Mouse (Mus musculus) small intestine, adult 2 months (tissue): ENCODE measurements around the gene Pum2. TPM values are rescaled to one million over a fixed set of nuclear protein-coding genes. Genes with fewer than 3 reads are reported as not detected.

Experiments
- H3K27ac ChIP-seq: fragments of 200-500 bp; 2 replicates; pipeline ENCODE4 v1.5.1; 2012; ENCODE audit warnings: low read depth, low read length, control low read depth, inconsistent platforms; ENCODE audit not compliant: insufficient read depth
- H3K27me3 ChIP-seq: fragments of 200-500 bp; 2 replicates; pipeline ENCODE4 v1.6.1; 2012; ENCODE audit warnings: mild to moderate bottlenecking, moderate library complexity, low read length, inconsistent platforms; ENCODE audit not compliant: control insufficient read depth, insufficient read depth
- H3K36me3 ChIP-seq: fragments of 200-500 bp; 2 replicates; pipeline ENCODE4 v1.6.1; 2012; ENCODE audit warnings: mild to moderate bottlenecking, low read length, control low read depth, inconsistent platforms; ENCODE audit not compliant: control insufficient read depth, insufficient read depth
- H3K4me1 ChIP-seq: fragments of 200-500 bp; 2 replicates; pipeline ENCODE4 v1.6.1; 2012; ENCODE audit warnings: low read length, inconsistent platforms, mixed read lengths; ENCODE audit not compliant: control insufficient read depth, insufficient read depth, insufficient read length
- H3K4me3 ChIP-seq: fragments of 200-500 bp; 2 replicates; pipeline ENCODE4 v1.5.1; 2012; ENCODE audit warnings: low read depth, mild to moderate bottlenecking, control low read depth, inconsistent platforms, low read length, moderate library complexity
- CTCF ChIP-seq: fragments of 200-500 bp; IDR thresholded peaks from 2 replicates; pipeline ENCODE4 v1.5.1; 2012; ENCODE audit warnings: low read depth, mild to moderate bottlenecking, control low read depth, inconsistent platforms, low read length, moderate library complexity, mixed read lengths; ENCODE audit not compliant: insufficient replicate concordance, insufficient read length; ENCODE audit errors: extremely low read depth
- POLR2A ChIP-seq: fragments of 200-500 bp; IDR thresholded peaks from 2 replicates; pipeline ENCODE4 v1.6.1; 2012; ENCODE audit warnings: low read depth, mild to moderate bottlenecking, control low read depth, inconsistent platforms, low read length, moderate library complexity
- WGBS: fragments of 180-500 bp; shearing (Covaris S2); methylation state at CpG from one replicate; pipeline ENCODE4 v1.1.7; 2018; 5-methylcytosine and 5-hydroxymethylcytosine counted together
- polyA plus RNA-seq: library from polyadenylated mRNA; depleted of rRNA; stranded (reverse); fragments of >200 nt; gene quantifications from 2 replicates; pipeline ENCODE4 v1.2.3, GENCODE M21; 2012; rRNA removed

Pum2 gene
- polyA plus RNA-seq, result 21.9 and 33.9 TPM in 2 replicates

DNA sequence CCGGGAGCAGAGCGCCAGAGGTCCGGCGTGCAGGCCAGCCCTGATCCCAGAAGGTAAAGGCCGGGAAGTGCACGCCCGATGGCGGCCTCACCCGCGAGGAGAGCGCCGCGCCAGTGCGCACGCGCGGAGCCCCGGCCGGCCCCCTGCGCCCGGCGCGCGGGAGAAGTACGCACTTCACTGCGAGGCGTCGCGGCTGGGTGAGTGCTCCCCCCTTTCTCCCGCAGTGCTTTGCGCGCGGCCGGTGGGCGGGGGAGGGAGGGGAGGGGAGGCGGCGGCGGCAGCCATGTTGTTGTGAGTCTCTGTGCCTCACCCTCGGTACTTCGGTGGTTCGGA is at the start of gene Pum2:
Gene Pum2 (plus strand): TSS at position 161 of the 333 bp plus-strand sequence.
- under 1% methylated on average over 33 of the region's 41 CpGs for WGBS
- Histone ChIP-seq H3K4me1 (peaks cover 2% of the 10 kb centered on the region; the same call in 1 of the 2 replicates), H3K4me3 (peak within 1 kb of the TSS; percentile 100), H3K27ac (peak within 1 kb of the TSS; percentile 92), H3K36me3 (no peaks in the 10 kb centered on the region), H3K27me3 (no peaks in the 10 kb centered on the region)
- TF ChIP-seq CTCF (no peak), POLR2A (peak; percentile 85)

DNA sequence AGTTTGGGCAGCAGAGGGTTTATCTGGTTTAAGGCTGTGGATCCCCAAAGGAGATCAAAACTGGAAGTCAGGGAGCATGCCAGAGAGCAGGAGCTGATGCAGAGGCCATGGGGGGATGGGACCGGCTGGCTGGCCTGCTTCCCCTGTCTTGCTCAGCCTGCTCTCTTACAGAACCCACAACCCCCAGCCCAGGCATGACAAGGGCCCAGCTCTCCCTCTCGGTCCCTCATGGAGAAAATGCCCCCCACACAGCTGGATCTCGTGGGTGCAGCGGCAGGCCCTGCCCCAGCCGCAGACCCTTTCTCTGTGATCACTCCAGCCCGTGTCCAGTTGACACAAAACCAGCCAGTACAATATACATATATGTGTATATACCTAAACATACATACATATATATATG is 44.4 kb upstream of the Pum2 start:
- no peak overlapping the region for H3K4me3 ChIP-seq
- no peaks in the 10 kb centered on the region for H3K27me3 ChIP-seq
- 97% methylated on average over 6 of the region's 6 CpGs for WGBS
- no peak overlapping the region for H3K27ac ChIP-seq
- no peaks in the 10 kb centered on the region for H3K36me3 ChIP-seq
- H3K4me1 ChIP-seq, result no peaks in the 10 kb centered on the region
- no peak for TF ChIP-seq POLR2A
- TF ChIP-seq CTCF, result no peak

DNA sequence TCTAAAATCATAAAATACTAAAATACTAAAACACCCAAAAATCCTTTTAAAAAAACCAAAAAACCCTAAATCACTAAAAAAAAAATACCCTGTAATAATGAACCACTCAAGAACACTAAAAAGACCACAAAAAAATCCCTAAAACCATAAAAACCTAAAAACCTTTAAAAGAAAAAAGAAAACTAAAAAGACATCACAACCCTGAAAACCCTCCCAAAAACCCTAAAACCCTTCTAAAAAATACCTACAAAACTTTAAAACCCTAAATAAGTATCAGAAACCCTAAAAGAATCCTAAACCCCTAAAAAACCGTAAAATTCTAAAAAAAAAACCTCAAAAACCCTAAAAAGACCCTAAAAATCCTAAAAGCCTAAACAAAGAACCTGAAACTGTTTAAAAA is 42.2 kb upstream of the Pum2 start:
- Histone ChIP-seq H3K4me1 (no peaks in the 10 kb centered on the region), H3K27ac (no peak overlapping the region), H3K4me3 (no peak overlapping the region), H3K27me3 (no peaks in the 10 kb centered on the region), H3K36me3 (no peaks in the 10 kb centered on the region)
- WGBS, result 97% methylated on average over 1 of the region's 1 CpGs
- TF ChIP-seq POLR2A, result no peak
- no peak for TF ChIP-seq CTCF

DNA sequence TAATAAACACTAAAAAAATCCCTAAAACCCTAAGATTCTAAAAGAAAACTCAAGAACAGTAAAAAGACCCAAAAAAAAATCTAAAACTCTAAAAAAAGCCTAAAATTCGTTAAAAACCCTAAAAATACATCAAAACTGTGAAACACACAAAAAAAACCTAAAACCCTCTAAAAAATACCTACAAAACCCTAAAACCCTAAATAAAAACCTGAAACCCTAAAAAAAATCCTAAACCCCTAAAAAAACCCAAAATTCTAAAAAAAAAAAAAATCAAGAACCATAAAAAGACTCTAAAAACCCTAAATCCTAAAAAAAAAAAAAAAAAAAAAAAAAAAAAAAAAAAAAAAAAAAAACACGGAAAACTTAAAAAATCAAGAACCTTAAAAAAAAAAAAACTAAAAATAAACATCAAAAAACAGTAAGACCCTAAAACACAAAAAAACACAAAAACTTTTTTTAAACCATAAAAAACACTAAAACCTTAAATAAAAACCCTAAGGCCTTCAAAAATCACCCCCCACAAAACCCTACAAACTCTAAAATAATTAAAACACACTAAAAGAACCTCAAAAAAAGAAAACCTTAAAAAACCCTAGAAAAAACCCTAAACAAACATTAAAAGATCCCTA is 41.1 kb upstream of the Pum2 start:
- Histone ChIP-seq H3K4me1 (no peaks in the 10 kb centered on the region), H3K36me3 (no peaks in the 10 kb centered on the region), H3K4me3 (no peak overlapping the region), H3K27me3 (no peaks in the 10 kb centered on the region), H3K27ac (no peak overlapping the region)
- TF ChIP-seq CTCF, result no peak
- TF ChIP-seq POLR2A, result no peak
- 94% methylated on average over 2 of the region's 2 CpGs for WGBS

DNA sequence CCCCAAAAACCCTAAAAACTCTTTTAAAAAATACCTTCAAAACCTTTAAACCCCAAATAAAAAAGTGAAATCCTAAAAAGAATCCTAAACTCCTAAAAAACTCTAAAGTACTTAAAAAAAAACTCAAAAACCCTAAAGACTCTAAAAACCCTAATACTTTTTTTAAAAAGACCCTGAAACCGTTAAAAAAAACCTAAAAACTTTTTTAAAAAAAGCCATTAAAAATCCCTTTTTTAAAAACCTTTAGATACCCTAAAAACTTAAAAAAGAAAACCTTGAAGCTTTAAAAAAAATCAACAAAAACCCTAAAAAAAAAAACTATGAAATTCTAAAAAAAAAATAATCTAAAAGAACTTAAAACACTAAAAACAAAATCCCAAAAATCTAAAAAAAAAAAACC is 39.6 kb upstream of the Pum2 start:
- H3K36me3 ChIP-seq, result no peaks in the 10 kb centered on the region
- no peaks in the 10 kb centered on the region for H3K27me3 ChIP-seq
- 97% methylated on average over 1 of the region's 1 CpGs for WGBS
- no peak overlapping the region for H3K4me3 ChIP-seq
- no peak overlapping the region for H3K27ac ChIP-seq
- no peak for TF ChIP-seq CTCF
- no peak for TF ChIP-seq POLR2A
- no peaks in the 10 kb centered on the region; the same call in 1 of the 2 replicates for H3K4me1 ChIP-seq

DNA sequence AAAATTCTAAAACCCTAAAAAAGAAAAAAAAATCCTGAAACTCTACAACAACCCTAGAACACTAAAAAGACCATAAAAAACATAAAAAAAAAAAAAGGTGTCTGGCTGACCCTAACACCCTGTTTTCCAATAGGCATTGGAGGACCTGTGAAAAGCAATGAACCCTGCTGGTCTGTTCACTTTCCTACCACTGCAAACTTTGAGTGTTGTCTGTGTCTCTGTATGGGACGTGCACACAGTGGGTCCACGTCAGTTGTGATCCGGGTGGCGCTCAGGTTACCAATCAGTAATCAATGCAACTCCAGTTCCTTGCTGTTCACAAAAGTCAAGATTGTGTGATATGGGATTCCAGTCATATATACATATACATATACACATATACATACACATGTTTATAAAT is 38.4 kb upstream of the Pum2 start:
- no peaks in the 10 kb centered on the region; the same call in 1 of the 2 replicates for H3K4me1 ChIP-seq
- no peaks in the 10 kb centered on the region for H3K36me3 ChIP-seq
- WGBS, result 96% methylated on average over 4 of the region's 4 CpGs
- H3K4me3 ChIP-seq, result no peak overlapping the region
- TF ChIP-seq CTCF, result no peak
- no peak for TF ChIP-seq POLR2A
- no peak overlapping the region for H3K27ac ChIP-seq
- no peaks in the 10 kb centered on the region for H3K27me3 ChIP-seq

DNA sequence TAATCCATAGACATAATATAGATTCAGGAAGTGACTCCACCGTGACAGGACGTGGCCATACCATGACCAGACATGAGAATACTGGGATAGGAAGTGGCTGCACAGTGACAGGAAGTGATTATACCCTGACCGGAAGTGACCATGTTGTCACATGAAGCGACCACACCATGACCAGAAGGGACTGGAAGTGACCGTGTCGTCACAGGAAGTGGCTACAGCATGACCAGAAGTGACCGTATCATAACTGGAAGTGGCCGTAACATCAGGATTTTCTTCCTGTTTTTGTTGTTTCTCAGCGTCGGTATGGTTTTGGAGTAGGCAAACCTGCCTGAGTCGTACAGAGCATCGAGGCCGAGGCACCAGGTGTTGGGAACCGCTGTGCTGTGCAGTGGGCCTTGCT is 37.0 kb upstream of the Pum2 start:
- no peak overlapping the region for H3K27ac ChIP-seq
- H3K4me1 ChIP-seq, result no peaks in the 10 kb centered on the region; the same call in 1 of the 2 replicates
- no peaks in the 10 kb centered on the region for H3K27me3 ChIP-seq
- no peak overlapping the region for H3K4me3 ChIP-seq
- TF ChIP-seq POLR2A (no peak), CTCF (no peak)
- H3K36me3 ChIP-seq, result no peaks in the 10 kb centered on the region
- 88% methylated on average over 14 of the region's 14 CpGs for WGBS
